Mouse (Mus musculus): ENCODE data around the gene Gse1.

The Gse1 gene

DNA sequence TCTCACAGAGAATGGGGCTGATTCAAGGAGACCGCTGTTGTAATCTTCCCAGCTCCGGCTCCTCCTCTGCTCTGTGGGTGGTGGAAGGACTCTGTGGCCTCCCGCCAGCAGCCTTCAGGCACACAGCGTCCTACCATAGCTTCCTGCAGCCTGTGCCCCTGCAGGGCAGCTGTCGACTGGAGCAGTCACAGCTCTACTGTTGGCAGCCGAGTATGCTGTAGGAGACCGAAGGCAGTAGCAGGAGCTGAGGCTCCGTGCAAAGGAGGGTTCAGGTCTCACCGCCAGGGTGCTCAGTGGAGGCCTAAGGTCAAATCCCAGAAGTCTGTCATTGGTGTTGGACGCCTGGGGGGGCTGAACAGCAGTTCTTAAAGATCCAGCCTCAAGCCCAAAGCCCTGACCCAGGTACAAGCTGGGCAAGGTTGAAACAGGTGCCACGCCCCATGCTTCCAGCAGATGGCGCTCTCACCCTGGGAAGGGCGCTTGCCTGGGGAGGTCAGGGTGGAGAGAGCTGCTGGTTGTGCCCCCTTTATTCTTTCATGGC lies 72.4 kb downstream of the Gse1 start:
- DNase-seq, result peak; percentile 74

- DNase-seq, result no peak
These were observed 74.9 kb downstream of the Gse1 start for GRCm38 (mm10) chr8:120302941-120303675.

DNA sequence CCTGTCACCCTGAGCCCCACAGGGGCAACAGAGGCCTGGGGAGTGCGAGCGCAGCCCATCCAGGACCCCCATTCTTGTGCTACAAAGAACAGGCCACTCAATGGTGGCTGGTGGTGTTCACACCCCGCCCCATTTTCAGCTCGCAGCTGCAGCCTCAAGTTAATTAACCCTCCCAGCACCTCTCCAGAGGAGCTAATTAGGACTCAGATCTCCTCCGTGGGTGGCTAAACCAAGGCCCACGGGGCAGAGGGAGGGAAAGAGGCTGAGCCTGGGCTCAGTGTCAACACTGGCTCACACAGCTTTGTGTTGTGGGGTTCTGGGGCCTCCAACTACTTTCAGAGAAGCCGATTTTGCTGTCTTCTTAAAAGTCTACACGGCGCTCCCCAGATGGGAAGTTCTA lies 75.8 kb downstream of the Gse1 start:
- no peak for DNase-seq

- no peak for DNase-seq
These were observed 77.6 kb downstream of the Gse1 start for GRCm38 (mm10) chr8:120305800-120306385.

GRCm38 (mm10) chr8:120307103-120307502 lies 78.8 kb downstream of the Gse1 start:
- no peak for DNase-seq

GRCm38 (mm10) chr8:120307528-120307927 lies 79.3 kb downstream of the Gse1 start:
- DNase-seq, result no peak

DNA sequence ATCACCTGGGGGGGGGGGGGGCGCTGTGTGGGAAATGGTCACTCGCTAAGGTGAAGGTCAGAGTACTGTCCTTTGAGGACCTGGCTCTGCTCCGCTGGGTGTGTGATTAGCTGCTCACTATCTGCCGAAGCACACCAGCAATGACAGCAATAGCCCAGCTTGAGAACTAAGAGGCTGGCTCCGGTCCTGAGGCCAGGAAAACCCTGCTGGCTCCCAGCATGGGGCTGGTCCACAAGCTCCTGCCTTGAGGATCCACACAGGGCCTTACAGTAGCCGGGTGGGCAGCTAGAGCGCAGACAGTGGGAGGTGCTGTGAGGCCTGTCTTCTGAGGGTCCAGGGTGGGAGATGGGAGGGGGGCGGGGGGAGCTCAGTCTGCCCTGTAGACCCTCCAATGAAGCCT lies 79.9 kb downstream of the Gse1 start:
- DNase-seq, result no peak

DNA sequence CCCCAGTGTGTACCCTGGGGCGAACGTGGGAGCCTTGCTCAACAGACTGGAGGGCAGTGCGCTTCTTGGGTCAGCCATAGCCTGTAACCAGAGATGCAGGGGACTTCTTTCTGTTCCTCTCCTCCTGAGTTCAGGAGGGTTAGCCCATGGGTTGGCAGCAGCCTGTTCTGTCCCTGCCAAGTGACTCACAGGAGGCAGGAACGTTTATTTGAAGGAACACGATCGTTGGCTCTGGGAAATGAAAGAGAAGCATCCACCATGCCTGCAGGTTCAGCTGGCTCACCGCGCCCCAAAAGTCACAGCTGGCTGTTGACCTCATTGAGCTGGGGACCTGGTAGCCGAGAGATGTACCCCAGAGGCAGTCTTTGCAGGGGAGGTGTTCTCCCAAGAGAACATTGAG lies 80.3 kb downstream of the Gse1 start:
- peak; percentile 43 for DNase-seq

GRCm38 (mm10) chr8:120309326-120309725 lies 81.1 kb downstream of the Gse1 start:
- peak; percentile 78 for DNase-seq

GRCm38 (mm10) chr8:120310063-120310462 lies 81.8 kb downstream of the Gse1 start:
- DNase-seq, result no peak

DNA sequence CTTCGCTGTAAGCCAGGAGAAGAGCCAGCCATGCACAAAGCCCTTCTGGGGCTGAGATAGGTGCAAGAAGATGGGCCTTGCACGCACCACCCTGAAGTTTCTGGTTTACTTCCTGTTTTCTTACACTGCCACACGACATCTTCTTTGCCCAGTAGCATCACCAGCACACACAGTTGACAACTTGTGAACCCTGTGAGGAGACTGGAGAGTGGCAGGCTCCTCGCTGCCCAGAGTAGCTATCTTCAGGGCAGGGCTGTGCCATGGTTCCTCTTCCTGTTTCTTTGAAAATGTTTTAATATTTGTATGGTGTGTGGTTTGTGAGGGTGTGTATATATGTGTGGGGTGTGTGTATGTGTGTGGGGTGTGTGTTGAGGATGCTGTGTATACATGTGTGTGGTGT lies 84.2 kb downstream of the Gse1 start:
- no peak for DNase-seq

- no peak for DNase-seq
These were observed 85.4 kb downstream of the Gse1 start for GRCm38 (mm10) chr8:120313674-120314073.

DNA sequence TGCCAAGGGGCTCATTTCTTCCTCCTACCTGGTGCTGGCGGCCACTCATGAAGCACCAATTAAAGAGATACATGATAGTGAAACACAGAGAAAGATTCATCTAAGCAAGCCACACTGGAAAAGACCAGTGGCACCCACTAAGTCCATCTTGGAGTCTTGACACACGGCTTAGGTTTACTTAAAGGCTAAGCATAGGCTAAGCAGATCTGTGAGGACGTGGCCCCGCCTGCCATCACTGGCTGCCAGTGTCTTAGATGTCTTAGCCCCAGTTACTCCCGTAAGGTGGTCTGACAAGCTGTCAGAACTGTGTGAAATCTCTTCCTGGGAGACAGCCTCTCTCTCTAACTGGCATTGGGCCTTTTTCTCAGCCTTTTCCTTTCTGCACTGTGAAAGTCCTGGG lies 86.7 kb downstream of the Gse1 start:
- no peak for DNase-seq

GRCm38 (mm10) chr8:120315644-120316043 lies 87.4 kb downstream of the Gse1 start:
- DNase-seq, result peak; percentile 60

- DNase-seq, result no peak
These were observed 88.5 kb downstream of the Gse1 start for GRCm38 (mm10) chr8:120316707-120317106.

GRCm38 (mm10) chr8:120317118-120317824 lies 89.0 kb downstream of the Gse1 start:
- no peak for DNase-seq

DNA sequence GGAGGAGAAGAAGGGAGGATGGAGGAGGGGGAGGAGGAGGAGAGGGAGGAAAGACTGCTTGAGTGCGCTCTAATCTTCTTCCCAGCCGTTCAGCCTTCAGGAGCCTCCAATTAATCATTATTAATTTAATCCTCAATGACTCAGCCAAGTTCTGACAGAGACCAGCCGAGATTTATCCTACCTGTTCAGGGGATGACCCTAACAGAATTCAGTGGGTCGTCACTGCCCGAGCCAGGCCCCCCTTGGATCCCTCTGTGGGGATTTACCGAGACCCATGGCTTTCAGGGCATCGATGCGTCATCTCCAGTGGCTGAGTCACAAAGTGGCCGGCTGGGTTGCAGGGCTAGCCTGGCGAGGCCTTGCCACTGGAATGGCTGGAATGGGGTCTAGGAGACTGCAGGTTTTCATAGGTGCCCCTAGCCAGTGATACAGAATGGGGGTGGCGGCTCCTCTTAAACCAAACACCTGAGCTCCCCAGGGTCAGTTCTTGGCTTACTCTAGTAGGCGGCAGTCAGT lies 90.3 kb downstream of the Gse1 start:
- DNase-seq, result no peak

GRCm38 (mm10) chr8:120319449-120319848 lies 91.2 kb downstream of the Gse1 start:
- DNase-seq, result peak; percentile 83

- no peak for DNase-seq
These were observed 91.9 kb downstream of the Gse1 start for GRCm38 (mm10) chr8:120320146-120320545.

- peak; percentile 48 for DNase-seq
These were observed 93.5 kb downstream of the Gse1 start for GRCm38 (mm10) chr8:120321724-120322123.

DNA sequence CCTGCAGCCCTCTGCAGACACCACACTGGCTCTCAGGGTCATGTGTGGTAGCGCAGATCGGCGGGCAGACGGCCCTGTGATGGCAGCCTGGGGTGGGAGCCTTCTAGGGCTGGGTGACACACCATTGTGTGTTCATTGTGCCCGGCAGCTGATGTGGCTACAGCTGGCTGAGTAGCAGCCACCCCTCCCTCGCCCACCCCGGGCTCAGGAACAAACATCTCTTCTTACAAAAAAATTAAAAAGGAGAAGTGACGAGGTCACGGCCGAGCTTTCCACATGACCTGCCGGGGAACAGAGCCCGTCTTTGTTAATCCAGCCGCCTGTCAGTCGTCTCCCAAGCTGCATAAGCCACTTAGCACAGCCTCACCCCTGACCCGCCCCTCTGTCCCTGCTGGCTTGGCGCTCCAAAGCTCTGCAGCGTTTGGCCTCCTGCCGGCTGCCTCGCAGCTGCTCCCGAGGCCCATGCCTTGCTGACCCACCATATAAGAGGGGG lies 94.7 kb downstream of the Gse1 start:
- peak; percentile 79 for DNase-seq

GRCm38 (mm10) chr8:120324555-120324954 lies 96.3 kb downstream of the Gse1 start:
- peak; percentile 74 for DNase-seq

- peak; percentile 50 for DNase-seq
These were observed 97.0 kb downstream of the Gse1 start for GRCm38 (mm10) chr8:120325172-120325767.
